ENCODE assay signal across 9 mouse cellular contexts in the genomic region with DNA sequence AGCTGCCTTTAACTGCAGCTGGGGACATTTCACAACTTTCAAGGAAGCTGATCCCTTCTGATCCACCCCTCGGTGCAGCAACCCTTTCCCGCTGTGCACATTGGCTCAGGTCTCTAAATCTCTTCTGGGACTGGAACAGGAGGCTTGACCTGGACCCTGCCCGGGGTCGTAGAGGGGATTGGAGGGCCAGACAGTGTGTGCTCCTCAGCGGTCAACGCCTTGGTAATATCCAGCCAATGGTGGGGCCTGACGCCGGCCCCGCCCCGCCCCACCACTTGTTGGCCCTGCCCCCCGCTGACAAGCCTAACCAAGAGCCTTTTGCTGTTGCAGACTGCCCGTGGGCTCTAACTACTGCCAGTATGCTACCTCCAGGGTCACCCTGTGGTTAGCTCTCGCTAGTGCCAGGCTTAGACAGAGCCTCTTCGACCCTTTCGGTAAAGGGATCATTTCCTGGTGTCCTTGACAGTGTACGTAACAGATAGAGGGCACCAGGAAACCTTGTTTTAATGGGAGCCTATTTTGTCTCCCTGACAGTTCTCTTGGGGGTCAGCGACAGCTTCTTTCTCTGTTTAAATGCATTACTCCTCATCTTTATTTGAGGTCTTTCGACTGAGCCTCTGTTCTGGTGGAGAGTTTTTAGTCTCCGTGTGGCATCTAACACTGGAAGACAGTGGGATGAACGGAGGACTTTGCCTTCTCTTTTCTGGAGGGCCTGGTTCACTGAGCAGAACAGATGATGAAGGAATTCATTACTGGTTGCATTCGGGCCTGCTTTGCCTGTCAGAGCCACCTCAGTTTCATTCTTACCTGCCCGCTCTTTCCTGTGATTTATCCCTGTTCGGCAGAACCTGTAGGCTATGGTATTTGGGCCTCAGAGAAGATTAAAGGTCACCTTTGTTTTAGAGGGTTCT. TPM values are rescaled to one million over a fixed set of nuclear protein-coding genes. Genes with fewer than 3 reads are reported as not detected.
A peak's percentile ranks its signal among the peaks of the same experiment; 100 is the strongest.
DNase-seq lines count a peak whose midpoint lies in the region; ATAC-seq and TF ChIP-seq lines count a peak whose summit lies in the region.
"Had no signal": no experiment of that assay in that cellular context is flagged by ENCODE, and none has a peak within 500 bp of the region (broad histone marks: within the 10 kb centered on the region; RNA-seq: fewer than 3 reads in every experiment).

No protein-coding gene starts in this region.

- H3K4me3 ChIP-seq in intestine, postnatal 0 days (ENCODE audit: low read depth, low read length) = peak overlapping the region; percentile 21; the same call in 1 of the 2 replicates
- no peak overlapping the region for H3K4me3 ChIP-seq in liver, embryonic 16.5 days (ENCODE audit: low read depth, low read length)

- no peak overlapping the region for H3K9ac ChIP-seq in intestine, postnatal 0 days (ENCODE audit: low read depth, low read length)
- no peak overlapping the region for H3K9ac ChIP-seq in liver, embryonic 16.5 days (ENCODE audit: low read depth, low read length)

- peak; percentile 74 for ATAC-seq in intestine, postnatal 0 days
- ATAC-seq in liver, embryonic 16.5 days (ENCODE audit: low read depth) = peak; percentile 88
- ATAC-seq in inflammation-experienced regulatory T-cells, adult 6 months = no peak
- no peak for ATAC-seq in megakaryocyte-erythroid progenitor cell, adult 5-6 weeks (replicated peaks; ENCODE audit: low FRiP score, low TSS enrichment, poor library complexity, severe bottlenecking)

- H3K4me2 ChIP-seq in intestine, postnatal 0 days (replicated peaks; ENCODE audit: low read depth) = peak overlapping the region; percentile 61
- peak overlapping the region; percentile 4; the same call in 1 of the 2 replicates for H3K4me2 ChIP-seq in liver, embryonic 16.5 days (ENCODE audit: low read depth, low read length)

- DNase-seq in embryo, embryonic 11 days = peak; percentile 77
- DNase-seq in heart, adult 18-20 months = peak; percentile 78 to 90
- DNase-seq in ovary, postnatal 36 days (ENCODE audit: low spot score) = peak; percentile 60
- DNase-seq in right cerebral cortex, postnatal 36 days (ENCODE audit: low spot score in 2 of 2) = no peak

- no peak for TF ChIP-seq CTCF in intestine, postnatal 0 days (IDR thresholded peaks at IDR 0.05; ENCODE audit: low read depth)

- H3K9me3 ChIP-seq in intestine, postnatal 0 days (ENCODE audit: control insufficient read depth) = no peaks in the 10 kb centered on the region
- H3K9me3 ChIP-seq in liver, embryonic 16.5 days (replicated peaks; ENCODE audit: control insufficient read depth, low read length) = no peaks in the 10 kb centered on the region

- peaks cover 8% of the 10 kb centered on the region; the same call in 1 of the 2 replicates for H3K36me3 ChIP-seq in intestine, postnatal 0 days (ENCODE audit: control insufficient read depth, insufficient read depth)
- H3K36me3 ChIP-seq in liver, embryonic 16.5 days (ENCODE audit: control insufficient read depth, insufficient read depth) = peaks cover 97% of the 10 kb centered on the region

- no peaks in the 10 kb centered on the region for H3K27me3 ChIP-seq in intestine, postnatal 0 days (replicated peaks; ENCODE audit: control insufficient read depth, insufficient read depth, low read length)
- no peaks in the 10 kb centered on the region for H3K27me3 ChIP-seq in liver, embryonic 16.5 days (ENCODE audit: control insufficient read depth, insufficient read depth, low read depth, low read length)

- 35% methylated on average over 23 of the region's 23 CpGs for WGBS in intestine, postnatal 0 days
- WGBS in liver, embryonic 16.5 days (ENCODE audit: insufficient replicate concordance) = 71% methylated on average over 23 of the region's 23 CpGs

- H3K27ac ChIP-seq in intestine, postnatal 0 days (ENCODE audit: low read depth, low read length) = 0 out of 2 replicates have a peak overlapping the region, but pooled peaks have one; percentile 15
- H3K27ac ChIP-seq in liver, embryonic 16.5 days (ENCODE audit: low read length) = peak overlapping the region; percentile 82

- peaks cover 3% of the 10 kb centered on the region; the same call in 1 of the 2 replicates for H3K4me1 ChIP-seq in intestine, postnatal 0 days (replicated peaks; ENCODE audit: control insufficient read depth, insufficient read depth, low read length)
- H3K4me1 ChIP-seq in liver, embryonic 16.5 days (ENCODE audit: control insufficient read depth, low read depth, low read length) = peaks cover 27% of the 10 kb centered on the region

RNA-seq across cellular contexts. Expression of a gene that starts 12.7 kb away (rescaled TPM):
- 1 to 10 TPM; 2.6 to 3.3 TPM for total RNA-seq in heart, adult 18-20 months (2021)
- 3.6 and 4.1 TPM in 2 replicates for polyA plus RNA-seq in intestine, postnatal 0 days (2015; fragmentation: Nextera tagmentation; extraction: Ambion mirVana)
- polyA plus RNA-seq in liver, embryonic 16.5 days (2015; fragmentation: Nextera tagmentation; extraction: Ambion mirVana) = 185 and 205 TPM in 2 replicates
- 1 to 10 TPM; 1.9 to 9.1 (median 5.9) TPM for polyA plus RNA-seq in inflammation-experienced regulatory T-cells, adult 6 months (2017; shearing (Covaris generic))
- 96.3 and 117 TPM in 2 replicates for total RNA-seq in megakaryocyte-erythroid progenitor cell, adult 5-6 weeks (2014; fragmentation: Nextera tagmentation)
- total RNA-seq in megakaryocyte-erythroid progenitor cell, adult 5-6 weeks (2017) = 40.1 and 70.3 TPM in 2 replicates

RNA-seq across cellular contexts. Expression of a gene that starts 24.6 kb away (rescaled TPM):
- 100 to 1,000 TPM; 109 to 146 TPM for total RNA-seq in heart, adult 18-20 months (2021)
- 51.9 and 59.2 TPM in 2 replicates for polyA plus RNA-seq in intestine, postnatal 0 days (2015; fragmentation: Nextera tagmentation; extraction: Ambion mirVana)
- polyA plus RNA-seq in liver, embryonic 16.5 days (2015; fragmentation: Nextera tagmentation; extraction: Ambion mirVana) = 27.3 and 29.8 TPM in 2 replicates
- 10 to 100 TPM; 25.4 to 39.8 (median 38.8) TPM for polyA plus RNA-seq in inflammation-experienced regulatory T-cells, adult 6 months (2017; shearing (Covaris generic))
- 91.6 and 94.6 TPM in 2 replicates for total RNA-seq in megakaryocyte-erythroid progenitor cell, adult 5-6 weeks (2014; fragmentation: Nextera tagmentation)
- 48.9 and 88.0 TPM in 2 replicates for total RNA-seq in megakaryocyte-erythroid progenitor cell, adult 5-6 weeks (2017)

RNA-seq across cellular contexts. Expression of a gene that starts 28.9 kb away (rescaled TPM):
- total RNA-seq in heart, adult 18-20 months (2021) = not detected
- 0.46 and 0.81 TPM in 2 replicates for polyA plus RNA-seq in intestine, postnatal 0 days (2015; fragmentation: Nextera tagmentation; extraction: Ambion mirVana)
- 0.47 and 0.50 TPM in 2 replicates for polyA plus RNA-seq in liver, embryonic 16.5 days (2015; fragmentation: Nextera tagmentation; extraction: Ambion mirVana)
- polyA plus RNA-seq in inflammation-experienced regulatory T-cells, adult 6 months (2017; shearing (Covaris generic)) = not detected
- total RNA-seq in megakaryocyte-erythroid progenitor cell, adult 5-6 weeks (2014; fragmentation: Nextera tagmentation) = not detected in 2 replicates
- total RNA-seq in megakaryocyte-erythroid progenitor cell, adult 5-6 weeks (2017) = not detected in 2 replicates
- polyA plus RNA-seq: brain, embryonic 14.5 days had no signal

RNA-seq across cellular contexts. Expression of a gene that starts 35.1 kb away (rescaled TPM):
- 1 to 10 TPM; 3.0 to 3.5 TPM for total RNA-seq in heart, adult 18-20 months (2021)
- 0.98 and 1.0 TPM in 2 replicates for polyA plus RNA-seq in intestine, postnatal 0 days (2015; fragmentation: Nextera tagmentation; extraction: Ambion mirVana)
- polyA plus RNA-seq in liver, embryonic 16.5 days (2015; fragmentation: Nextera tagmentation; extraction: Ambion mirVana) = not detected in 2 replicates
- not detected for polyA plus RNA-seq in inflammation-experienced regulatory T-cells, adult 6 months (2017; shearing (Covaris generic))
- not detected in 2 replicates for total RNA-seq in megakaryocyte-erythroid progenitor cell, adult 5-6 weeks (2014; fragmentation: Nextera tagmentation)
- not detected in 2 replicates for total RNA-seq in megakaryocyte-erythroid progenitor cell, adult 5-6 weeks (2017)

RNA-seq across cellular contexts. Expression of a gene that starts 52.8 kb away (rescaled TPM):
- total RNA-seq in heart, adult 18-20 months (2021) = 10 to 100 TPM; 30.0 to 33.2 TPM
- polyA plus RNA-seq in intestine, postnatal 0 days (2015; fragmentation: Nextera tagmentation; extraction: Ambion mirVana) = 115 and 117 TPM in 2 replicates
- 486 and 542 TPM in 2 replicates for polyA plus RNA-seq in liver, embryonic 16.5 days (2015; fragmentation: Nextera tagmentation; extraction: Ambion mirVana)
- polyA plus RNA-seq in inflammation-experienced regulatory T-cells, adult 6 months (2017; shearing (Covaris generic)) = 10 to 100 TPM; 92.1 to 96.3 (median 93.4) TPM
- 37.2 and 56.9 TPM in 2 replicates for total RNA-seq in megakaryocyte-erythroid progenitor cell, adult 5-6 weeks (2014; fragmentation: Nextera tagmentation)
- total RNA-seq in megakaryocyte-erythroid progenitor cell, adult 5-6 weeks (2017) = 35.3 and 56.3 TPM in 2 replicates

Comparison
In these comparisons a context has a peak if more than half of its experiments do, and no peak if none do; other contexts are left out.
1. DNase-seq: peak in embryo, embryonic 11 days (single experiment), heart, adult 18-20 months (2 of 2) and ovary, postnatal 36 days (single experiment); none in right cerebral cortex, postnatal 36 days (0 of 2).
2. ATAC-seq: peak in intestine, postnatal 0 days (single experiment) and liver, embryonic 16.5 days (single experiment); none in inflammation-experienced regulatory T-cells, adult 6 months (single experiment) and megakaryocyte-erythroid progenitor cell, adult 5-6 weeks (single experiment).
3. RNA of a gene that starts 12.7 kb away (polyA plus RNA-seq): 185 to 205 TPM in liver, embryonic 16.5 days; 1.9 to 9.1 TPM in inflammation-experienced regulatory T-cells, adult 6 months and 3.6 to 4.1 TPM in intestine, postnatal 0 days; every median in the first group is over 10 times any median in the second.